Mouse (Mus musculus): ENCODE results near the gene Mrgprx1.

Mrgprx1 gene
- long read RNA-seq, experiment 1 = 0 reads
- long read RNA-seq, experiment 2 = 0 reads

DNA sequence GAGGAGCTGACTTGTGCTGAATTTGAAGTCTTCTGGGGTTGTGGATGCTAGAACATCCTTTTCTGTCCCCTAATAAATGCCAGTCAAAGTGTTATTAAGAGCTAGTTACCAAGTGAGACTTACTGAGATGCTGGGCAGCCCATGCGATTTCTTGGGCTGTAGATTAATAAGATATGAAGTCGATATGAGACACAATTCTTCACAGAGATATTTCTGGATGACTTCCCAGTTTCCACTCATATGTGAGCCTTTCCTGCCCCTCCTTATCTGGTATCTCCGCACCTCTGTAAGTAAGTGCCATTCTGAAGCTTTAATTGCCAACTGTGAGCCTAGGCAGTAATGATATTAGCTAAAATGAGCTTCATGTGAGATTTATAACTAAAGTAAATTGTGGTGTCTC lies at the start of gene Mrgprx1:
Gene Mrgprx1, minus strand, starts transcription at position 101 of the 400 bp plus-strand sequence.
- intact Hi-C loops (cut with DNase I) = no loop called here

GRCm38 (mm10) chr7:48075521-48075920 lies 48.1 kb upstream of the Mrgprx1 start:
- intact Hi-C loops (cut with DNase I) = no loop called here

- intact Hi-C loops (cut with DNase I) = no loop called here
These were observed 19.2 kb upstream of the Mrgprx1 start for GRCm38 (mm10) chr7:48046475-48047185.

DNA sequence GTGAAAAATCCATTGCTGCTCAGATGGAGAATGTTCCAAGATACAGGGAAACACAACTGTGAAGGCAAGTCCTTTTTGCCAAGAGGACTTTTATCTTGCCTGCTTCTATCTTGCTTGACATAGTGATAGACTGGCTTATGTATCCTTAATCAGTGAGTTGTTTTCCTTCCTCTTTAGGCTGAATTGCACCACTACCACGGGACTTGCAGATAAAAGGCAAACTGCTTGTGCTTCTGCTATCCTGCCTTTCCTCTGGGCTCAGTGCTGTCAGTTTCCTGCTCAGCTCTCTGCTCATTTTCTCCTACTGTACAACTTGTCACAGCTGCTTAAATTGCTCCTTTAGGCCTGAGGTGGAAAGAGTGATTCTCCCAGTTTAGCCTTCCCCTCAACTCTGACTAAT lies 16.6 kb upstream of the Mrgprx1 start:
- intact Hi-C loops (cut with DNase I) = no loop called here

DNA sequence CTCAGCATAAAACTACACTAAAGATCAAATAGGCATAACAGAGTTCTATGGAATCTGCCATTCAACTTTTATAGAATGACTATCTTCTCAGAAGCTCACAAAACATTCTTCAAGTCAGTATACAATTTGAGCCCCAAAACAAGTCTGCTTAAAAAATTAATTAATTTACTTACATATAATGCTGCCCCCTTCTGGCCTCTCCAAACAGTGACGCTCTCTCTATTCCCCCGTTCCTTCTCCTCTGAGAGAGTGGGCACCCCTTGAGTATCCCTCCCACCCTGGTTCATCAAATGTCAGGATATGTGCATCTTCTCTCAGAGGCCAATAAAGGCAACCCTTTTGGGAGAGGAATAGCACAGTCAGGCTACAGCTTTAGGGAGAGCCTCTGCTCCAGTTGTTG lies 9.5 kb downstream of the Mrgprx1 start:
- intact Hi-C loops (cut with DNase I) = no loop called here

GRCm38 (mm10) chr7:47995689-47996088 lies 31.7 kb downstream of the Mrgprx1 start:
- intact Hi-C loops (cut with DNase I) = no loop called here

DNA sequence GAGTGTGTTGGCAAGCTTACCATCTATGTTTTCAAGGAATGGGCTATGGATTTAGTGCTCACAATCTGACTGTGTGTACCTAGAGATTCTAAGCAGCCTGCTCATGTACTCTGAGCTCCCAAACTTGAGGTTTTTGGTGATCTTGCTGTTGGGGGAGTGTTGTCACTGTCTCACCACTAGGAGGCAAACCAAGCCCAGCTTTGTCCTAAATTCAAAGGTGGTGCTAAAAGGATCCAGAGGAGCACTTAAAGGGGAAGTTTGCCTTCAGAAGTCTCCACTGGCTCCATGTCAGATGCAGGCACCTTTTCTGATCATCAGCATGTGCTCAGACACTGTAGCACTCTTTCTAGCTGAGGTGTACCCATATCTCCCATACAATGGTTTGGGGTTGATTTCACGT lies 40.6 kb downstream of the Mrgprx1 start:
- intact Hi-C loops (cut with DNase I) = loop anchor here (2.0 kb wide), 1 partner anchor 412 kb away; no protein-coding TSS in a partner anchor

DNA sequence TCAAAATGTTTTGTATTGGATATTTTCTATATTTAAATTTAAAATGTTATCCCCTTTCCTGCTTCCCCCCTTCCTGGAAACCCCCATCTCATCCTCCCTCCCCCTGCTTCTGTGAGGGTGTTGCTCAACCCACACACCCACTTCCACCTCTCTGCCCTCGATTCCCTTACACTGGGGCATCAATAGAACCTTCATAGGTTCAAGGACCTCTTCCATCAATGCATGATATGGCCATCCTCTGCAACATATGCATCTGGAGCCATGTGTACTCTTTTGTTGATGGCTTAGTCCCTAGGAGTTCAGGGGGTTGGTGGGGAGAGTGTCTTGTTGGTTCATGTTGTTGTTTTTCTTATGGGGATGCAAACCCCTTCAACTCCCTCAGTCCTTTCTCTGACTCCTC lies 45.4 kb downstream of the Mrgprx1 start, which contains the start of gene Mrgpra4:
Gene Mrgpra4, minus strand, starts transcription at position 101 of the 400 bp plus-strand sequence.
- intact Hi-C loops (cut with DNase I) = no loop called here

All from adrenal gland (tissue).